8 mouse cellular contexts compared by ENCODE assay signal in the genomic region with DNA sequence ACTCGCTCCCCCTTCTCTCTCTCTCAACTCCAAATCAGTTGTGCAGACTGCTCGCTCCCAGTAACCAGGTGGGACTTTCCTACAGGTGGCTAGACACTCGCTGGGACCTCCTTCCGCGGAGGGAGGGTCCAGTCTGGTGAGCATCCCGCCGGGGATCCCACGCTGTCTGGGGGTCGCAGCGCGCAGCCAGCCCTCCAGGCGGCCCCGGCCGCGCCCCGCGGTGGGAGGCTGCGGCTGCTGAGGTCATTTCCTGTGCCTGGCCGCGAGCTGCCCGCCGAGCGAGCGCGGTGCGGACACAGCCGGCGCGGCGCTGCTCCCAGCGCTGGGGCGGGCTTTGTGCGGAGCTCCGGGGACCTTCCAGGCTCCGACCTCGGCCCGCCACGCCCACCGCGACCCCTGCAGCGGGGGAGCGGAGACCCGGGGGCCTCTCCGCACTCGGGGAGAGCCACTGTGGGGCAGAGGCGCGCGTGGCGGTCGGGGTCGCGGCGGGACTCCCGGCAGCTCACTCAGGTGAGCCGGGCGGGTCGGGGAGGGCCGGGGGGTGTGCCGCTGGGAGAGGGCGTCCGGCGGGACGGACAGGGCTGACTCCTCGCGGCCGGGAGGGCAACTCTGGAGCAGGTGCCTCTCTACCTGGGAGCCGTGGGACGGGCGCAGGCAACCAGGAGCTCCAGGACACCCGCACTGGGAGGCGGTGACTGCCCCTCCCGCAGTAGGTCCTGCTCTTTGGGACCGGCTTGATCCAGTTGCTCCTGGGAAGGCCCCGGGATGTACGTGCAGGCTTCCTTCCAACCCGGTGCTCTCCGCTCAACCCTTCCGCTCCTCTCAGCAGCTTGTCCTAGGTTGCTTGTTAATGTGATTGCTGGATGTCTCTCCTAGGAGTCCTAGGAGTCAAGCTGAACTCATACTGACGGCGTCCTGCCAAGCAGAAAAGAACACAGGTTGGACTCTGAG. TPM values are rescaled to one million over a fixed set of nuclear protein-coding genes. Genes with fewer than 3 reads are reported as not detected.
DNase-seq lines count a peak whose midpoint lies in the region; ATAC-seq and TF ChIP-seq lines count a peak whose summit lies in the region.

A gene (plus strand): TSS at position 253 of the 951 bp plus-strand sequence.

- peak; percentile 16 to 44 for DNase-seq in spleen, adult 18-20 months
- no peak for DNase-seq in spleen, adult 12 weeks (ENCODE audit: low spot score)
- DNase-seq in cerebellum, postnatal 36 days = peak; percentile 55
- DNase-seq in gastrocnemius, postnatal 4 days (ENCODE audit: low spot score in 2 of 2) = peak; percentile 25 to 52
- peak; percentile 74 for DNase-seq in liver, embryonic 11.5 days (ENCODE audit: low spot score)
- peak; percentile 82 for DNase-seq in testis, postnatal 10 days (ENCODE audit: low spot score)

- H3K4me2 ChIP-seq in intestine, postnatal 0 days (replicated peaks; ENCODE audit: low read depth) = peak within 1 kb of the TSS; percentile 98
- peak within 1 kb of the TSS; percentile 96 for H3K4me2 ChIP-seq in liver, embryonic 11.5 days
- peak within 1 kb of the TSS; percentile 79 for H3K4me2 ChIP-seq in myocyte (ENCODE audit: low read depth)

- H3K9me3 ChIP-seq in intestine, postnatal 0 days (ENCODE audit: control insufficient read depth) = no peaks in the 10 kb centered on the region
- no peaks in the 10 kb centered on the region for H3K9me3 ChIP-seq in liver, embryonic 11.5 days (ENCODE audit: control insufficient read depth, low read length)

- no peaks in the 10 kb centered on the region for H3K27me3 ChIP-seq in intestine, postnatal 0 days (replicated peaks; ENCODE audit: control insufficient read depth, insufficient read depth, low read length)
- peaks cover 19% of the 10 kb centered on the region for H3K27me3 ChIP-seq in liver, embryonic 11.5 days (replicated peaks; ENCODE audit: control insufficient read depth, insufficient read depth, low read length)
- H3K27me3 ChIP-seq in myocyte (ENCODE audit: control insufficient read depth, insufficient read depth, insufficient read length) = no peaks in the 10 kb centered on the region

- peak within 1 kb of the TSS; percentile 28 for H3ac ChIP-seq in myocyte (ENCODE audit: control insufficient read depth, insufficient read length)

- H3K4me1 ChIP-seq in intestine, postnatal 0 days (replicated peaks; ENCODE audit: control insufficient read depth, insufficient read depth, low read length) = no peaks in the 10 kb centered on the region
- no peaks in the 10 kb centered on the region; the same call in 1 of the 2 replicates for H3K4me1 ChIP-seq in liver, embryonic 11.5 days (replicated peaks; ENCODE audit: control insufficient read depth, insufficient read depth, low read length)

- no peaks in the 10 kb centered on the region for H3K79me2 ChIP-seq in myocyte (ENCODE audit: control insufficient read depth, insufficient read depth)

- H3K9ac ChIP-seq in intestine, postnatal 0 days (ENCODE audit: low read depth, low read length) = peak within 1 kb of the TSS; percentile 97
- H3K9ac ChIP-seq in liver, embryonic 11.5 days (ENCODE audit: low read depth, low read length) = peak within 1 kb of the TSS; percentile 69

- no peaks in the 10 kb centered on the region for H3K36me3 ChIP-seq in intestine, postnatal 0 days (ENCODE audit: control insufficient read depth, insufficient read depth)
- H3K36me3 ChIP-seq in liver, embryonic 11.5 days (ENCODE audit: control insufficient read depth, insufficient read depth, low read length) = no peaks in the 10 kb centered on the region
- no peaks in the 10 kb centered on the region for H3K36me3 ChIP-seq in myocyte (ENCODE audit: control insufficient read depth, insufficient read depth)

- H3K4me3 ChIP-seq in intestine, postnatal 0 days (ENCODE audit: low read depth, low read length) = peak within 1 kb of the TSS; percentile 86
- peak within 1 kb of the TSS; percentile 77 for H3K4me3 ChIP-seq in liver, embryonic 11.5 days (ENCODE audit: low read depth, low read length)
- H3K4me3 ChIP-seq in myocyte = peak within 1 kb of the TSS; percentile 38

- WGBS in intestine, postnatal 0 days = under 1% methylated on average over 80 of the region's 80 CpGs
- WGBS in liver, embryonic 11.5 days = 1% methylated on average over 80 of the region's 80 CpGs

- TF ChIP-seq CTCF in intestine, postnatal 0 days (IDR thresholded peaks at IDR 0.05; ENCODE audit: low read depth) = peak; percentile 14; the same call in 1 of the 2 replicates

- H3K27ac ChIP-seq in intestine, postnatal 0 days (ENCODE audit: low read depth, low read length) = peak within 1 kb of the TSS; percentile 98
- H3K27ac ChIP-seq in liver, embryonic 11.5 days (ENCODE audit: low read depth, low read length) = no peak within 1 kb of the TSS

- peak; percentile 84 for TF ChIP-seq POLR2A in myocyte (IDR thresholded peaks at IDR 0.05; ENCODE audit: insufficient read length, low read depth)

- ATAC-seq in intestine, postnatal 0 days = peak; percentile 88
- peak; percentile 70 for ATAC-seq in liver, embryonic 11.5 days (replicated peaks; ENCODE audit: low FRiP score)

TF ChIP-seq in myocyte, 11 proteins besides CTCF, POLR2A, EP300 and RAD21:
- TF ChIP-seq POLR2AphosphoS2 (IDR thresholded peaks at IDR 0.05; ENCODE audit: insufficient read length, low read depth) (peak; percentile 79), MYOD1 (IDR thresholded peaks at IDR 0.05; ENCODE audit: control insufficient read depth in 1 of 3, insufficient read length in 2 of 3, low read depth in 2 of 3) (peak in 1 of 3 experiments; percentile 48), REST (IDR thresholded peaks at IDR 0.05; ENCODE audit: insufficient read depth, insufficient read length) (no peak), USF1 (IDR thresholded peaks at IDR 0.05; ENCODE audit: low read depth) (no peak), TCF12 (IDR thresholded peaks at IDR 0.05; ENCODE audit: insufficient read depth, poor library complexity, severe bottlenecking) (no peak), MYOG (IDR thresholded peaks at IDR 0.05; ENCODE audit: control insufficient read depth in 1 of 3, insufficient read depth in 1 of 3, insufficient read length in 2 of 3, low read depth in 2 of 3) (peak in 2 of 3 experiments; percentile 23 to 43), E2F4 (IDR thresholded peaks at IDR 0.05; ENCODE audit: insufficient read depth) (no peak), CEBPB (IDR thresholded peaks at IDR 0.05; ENCODE audit: insufficient read depth, poor library complexity, severe bottlenecking) (no peak)

RNA-seq across cellular contexts. Expression of the gene that starts here (rescaled TPM):
- 1 to 10 TPM; 2.2 to 2.6 TPM for total RNA-seq in gastrocnemius, postnatal 4 days (2021)
- polyA plus RNA-seq in intestine, postnatal 0 days (2015; fragmentation: Nextera tagmentation; extraction: Ambion mirVana) = 12.2 and 12.6 TPM in 2 replicates
- 0.96 and 1.0 TPM in 2 replicates for polyA plus RNA-seq in liver, embryonic 11.5 days (2014; fragmentation: Nextera tagmentation; extraction: Ambion mirVana)
- polyA plus RNA-seq in myocyte (2012; fragmentation: generic; extraction: Trizol) = 3.5 TPM
